Mouse (Mus musculus): ENCODE measurements at regions not wholly inside any gene's neighbourhood (a gene's known extent, or its start where the extent isn't known, plus 50 kb on each side); places are given as distances from the start of the nearest gene placed in this dataset.
A peak's percentile ranks its signal among the peaks of the same experiment; 100 is the strongest.

DNA sequence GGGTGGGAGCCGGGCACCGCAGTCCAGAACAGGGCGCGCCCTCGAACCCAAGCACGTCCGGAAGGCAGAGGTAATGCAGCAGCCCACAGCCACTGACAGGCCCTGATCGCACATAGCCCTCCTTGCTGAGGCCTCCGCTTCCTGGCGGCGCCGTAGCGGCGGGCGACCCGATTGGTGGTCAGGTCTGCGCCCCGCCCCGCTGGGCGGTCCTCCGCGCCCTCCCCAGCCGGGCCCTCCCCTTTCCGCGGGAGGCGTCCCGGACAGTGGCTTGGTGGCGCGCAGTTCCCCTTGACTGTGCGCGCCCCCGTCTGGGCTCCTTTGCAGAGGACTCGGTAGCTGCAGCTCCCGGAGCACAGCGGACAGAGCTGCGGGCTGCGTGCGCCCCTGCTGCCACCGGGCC is 375.5 kb upstream of the Asap2 start:
- peak; percentile 80 for DNase-seq (ENCODE audit: low spot score)

Measured in thymus, postnatal 0 days (tissue).